Mouse (Mus musculus): ENCODE results near the gene Tkfc.

DNA sequence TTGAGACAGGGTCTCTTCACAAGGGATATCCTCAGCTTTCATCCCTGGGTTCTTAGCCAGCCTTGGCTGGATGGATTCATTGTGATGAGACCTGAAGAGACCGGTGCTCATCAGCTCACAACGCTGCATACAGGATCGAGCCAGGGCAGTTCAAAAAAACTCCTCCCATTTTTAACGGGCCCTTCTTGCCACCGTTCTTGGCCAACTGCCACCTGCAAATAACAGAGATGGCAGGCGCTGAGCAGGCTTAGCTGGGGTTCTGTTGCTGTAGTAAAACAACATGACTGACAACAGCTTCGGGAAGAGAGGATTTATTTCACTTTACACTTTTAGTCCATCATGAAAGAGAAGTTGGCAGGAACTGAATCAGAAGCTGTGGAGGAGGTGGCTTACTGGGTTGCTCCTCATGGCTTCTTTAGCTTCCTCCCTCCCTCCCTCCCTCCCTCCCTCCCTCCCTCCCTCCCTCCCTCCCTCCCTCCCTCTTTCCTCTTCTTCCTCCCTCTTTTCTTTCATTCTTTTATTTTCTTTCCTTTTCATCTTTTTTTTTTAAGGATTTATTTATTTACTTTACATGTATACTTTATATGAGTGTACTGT is 21.8 kb downstream of the Tkfc start:
- no peak for TF ChIP-seq EP300 (IDR thresholded peaks at IDR 0.05; ENCODE audit: insufficient read depth, low read depth, low read length)
- no peak for TF ChIP-seq CTCF (IDR thresholded peaks at IDR 0.05; ENCODE audit: low read depth, low read length)
- no peak for TF ChIP-seq POLR2A (IDR thresholded peaks at IDR 0.05; ENCODE audit: insufficient read depth, low read length)
